Mouse (Mus musculus): ENCODE measurements around the gene Ttc13. TPM values are rescaled to one million over a fixed set of nuclear protein-coding genes. Genes with fewer than 3 reads are reported as not detected.
A peak's percentile ranks its signal among the peaks of the same experiment; 100 is the strongest.

Ttc13 gene
- total RNA-seq (2021): 10 to 100 TPM; 14.9 to 17.6 TPM

- intact Hi-C loops (cut with DNase I): no loop called here
- DNase-seq (ENCODE audit: low spot score): peak; percentile 93
Observed at GRCm38 (mm10) chr8:124721862-124722515, at the start of gene Ttc13, which contains the start of gene Arv1. Gene Ttc13, minus strand, starts transcription at chr8:124721983. Gene Arv1, plus strand, starts transcription at chr8:124722139.

DNA sequence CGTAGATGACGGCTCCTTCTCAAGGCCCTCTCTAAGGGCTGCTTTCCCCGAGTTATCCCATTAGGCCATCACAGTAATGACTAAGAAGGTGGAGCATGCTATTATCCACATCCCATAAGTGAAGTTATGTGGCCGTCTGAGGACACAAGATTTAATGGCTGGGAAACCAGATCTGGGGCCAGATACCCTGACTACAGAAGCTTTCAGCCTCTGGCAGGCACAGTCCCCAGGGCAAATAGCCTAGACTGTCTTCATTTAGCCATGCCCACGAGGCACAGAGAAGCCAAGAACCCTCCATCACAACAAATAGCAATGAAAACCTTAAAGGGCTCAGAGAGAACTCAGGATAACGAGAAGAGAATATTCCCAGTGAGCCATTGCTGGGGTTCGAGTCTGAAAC is 41.3 kb upstream of the Ttc13 start:
- intact Hi-C loops (cut with DNase I): no loop called here
- DNase-seq (ENCODE audit: low spot score): no peak

GRCm38 (mm10) chr8:124758544-124758943 is 36.8 kb upstream of the Ttc13 start:
- DNase-seq (ENCODE audit: low spot score): no peak
- intact Hi-C loops (cut with DNase I): no loop called here

GRCm38 (mm10) chr8:124756601-124757000 is 34.8 kb upstream of the Ttc13 start:
- intact Hi-C loops (cut with DNase I): no loop called here
- DNase-seq (ENCODE audit: low spot score): no peak

- no peak for DNase-seq (ENCODE audit: low spot score)
- intact Hi-C loops (cut with DNase I): no loop called here
Observed at GRCm38 (mm10) chr8:124756153-124756552, 34.4 kb upstream of the Ttc13 start.

GRCm38 (mm10) chr8:124755481-124755880 is 33.7 kb upstream of the Ttc13 start:
- DNase-seq (ENCODE audit: low spot score): no peak
- intact Hi-C loops (cut with DNase I): no loop called here

DNA sequence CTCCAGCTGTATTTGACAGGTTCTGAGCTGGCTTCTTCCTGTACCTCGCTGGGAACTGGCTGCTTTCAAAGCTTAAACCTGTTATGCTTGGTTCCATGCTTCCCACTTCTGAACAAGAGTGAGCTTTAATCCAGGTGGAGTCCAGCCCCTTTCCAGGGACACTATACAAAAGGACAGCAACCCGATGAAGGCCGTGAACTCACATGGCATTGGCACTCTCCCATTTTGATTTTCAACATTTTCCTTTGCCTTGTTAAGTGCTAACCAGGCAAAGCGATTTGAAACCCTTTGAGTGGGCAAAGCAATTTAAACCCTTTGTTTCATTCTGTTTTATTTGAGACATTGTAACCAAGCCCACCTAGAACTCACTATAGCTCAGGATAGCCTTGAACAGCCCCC is 33.0 kb upstream of the Ttc13 start:
- DNase-seq (ENCODE audit: low spot score): no peak
- intact Hi-C loops (cut with DNase I): no loop called here

- no peak for DNase-seq (ENCODE audit: low spot score)
- intact Hi-C loops (cut with DNase I): no loop called here
Observed at GRCm38 (mm10) chr8:124754101-124754791, 32.5 kb upstream of the Ttc13 start.

GRCm38 (mm10) chr8:124752325-124752862 is 30.6 kb upstream of the Ttc13 start:
- no peak for DNase-seq (ENCODE audit: low spot score)
- intact Hi-C loops (cut with DNase I): no loop called here

DNA sequence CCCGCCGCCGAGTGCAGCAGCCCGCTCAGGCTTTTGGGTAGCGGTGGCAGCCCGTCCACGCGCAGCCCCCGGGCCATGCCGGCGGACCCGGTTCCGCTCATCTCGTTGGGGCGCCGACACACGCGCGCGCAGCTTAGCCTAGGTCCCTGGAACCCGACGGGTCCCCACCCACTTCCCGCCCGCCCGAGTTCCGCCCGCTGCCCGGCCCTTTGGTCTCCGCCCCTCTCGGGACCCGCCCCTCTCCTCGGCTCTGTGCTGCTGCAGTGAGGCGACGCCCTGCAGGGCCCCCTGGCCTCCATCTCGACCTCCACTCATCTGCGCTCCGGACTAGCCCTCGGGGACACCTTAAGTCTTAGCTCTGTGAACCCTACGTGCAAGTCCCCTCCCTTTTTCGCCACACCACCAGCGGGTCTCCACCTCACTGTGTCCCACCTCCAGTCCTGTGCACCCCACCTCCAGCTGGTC is 30.0 kb upstream of the Ttc13 start, which contains the start of gene Fam89a:
Gene Fam89a, minus strand, starts transcription at position 124 of the 465 bp plus-strand sequence.
- DNase-seq (ENCODE audit: low spot score): peak; percentile 10
- intact Hi-C loops (cut with DNase I): no loop called here

- DNase-seq (ENCODE audit: low spot score): peak; percentile 4
- intact Hi-C loops (cut with DNase I): no loop called here
Observed at GRCm38 (mm10) chr8:124751191-124751590, 29.4 kb upstream of the Ttc13 start.

DNA sequence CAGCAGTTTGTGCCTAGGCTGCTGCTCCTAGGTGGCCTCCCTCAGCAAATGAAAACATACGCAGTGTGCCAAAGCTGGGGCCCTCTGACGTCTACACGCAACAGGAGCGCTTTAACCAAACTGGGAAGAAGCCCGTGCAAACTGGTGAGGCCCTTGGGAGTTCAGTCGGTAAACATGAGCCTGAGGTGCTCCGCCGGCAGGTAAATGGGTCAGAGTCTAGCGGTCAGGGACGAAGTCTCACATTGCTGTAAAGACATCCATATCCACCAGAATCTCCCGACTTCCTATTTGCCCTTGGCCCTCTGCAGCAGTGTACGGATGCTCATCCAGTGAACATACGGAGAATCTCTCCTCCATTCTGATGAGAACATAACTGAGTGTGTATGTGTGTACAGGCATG is 24.9 kb upstream of the Ttc13 start:
- intact Hi-C loops (cut with DNase I): no loop called here
- DNase-seq (ENCODE audit: low spot score): no peak

DNA sequence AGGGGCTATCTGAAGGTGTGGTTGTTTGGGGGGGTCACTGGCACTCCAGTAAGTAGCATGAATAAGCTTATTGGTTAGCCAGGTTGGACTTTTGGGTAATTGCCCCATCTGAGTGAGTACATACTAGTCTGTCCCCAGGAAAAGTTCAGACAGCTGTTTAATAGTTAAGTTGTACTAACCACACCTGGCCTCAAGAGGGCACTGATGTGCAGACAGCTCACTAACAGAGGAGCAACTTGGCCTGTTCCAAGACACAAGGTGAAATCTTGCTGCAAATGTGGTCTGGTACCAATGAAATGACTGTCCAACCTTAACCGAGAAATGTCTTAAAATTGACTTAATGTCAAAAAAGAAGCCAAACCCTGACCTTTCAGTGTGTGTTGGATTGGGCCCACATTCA is 17.5 kb upstream of the Ttc13 start:
- DNase-seq (ENCODE audit: low spot score): no peak
- intact Hi-C loops (cut with DNase I): loop anchor here (5.0 kb wide), 1 partner anchor 88 kb away; no protein-coding TSS in a partner anchor

GRCm38 (mm10) chr8:124735371-124735911 is 13.7 kb upstream of the Ttc13 start:
- no peak for DNase-seq (ENCODE audit: low spot score)
- intact Hi-C loops (cut with DNase I): loop anchor here (5.0 kb wide), 1 partner anchor 92 kb away; no protein-coding TSS in a partner anchor

- intact Hi-C loops (cut with DNase I): no loop called here
- no peak for DNase-seq (ENCODE audit: low spot score)
Observed at GRCm38 (mm10) chr8:124732828-124733227, 11.0 kb upstream of the Ttc13 start.

- intact Hi-C loops (cut with DNase I): no loop called here
- DNase-seq (ENCODE audit: low spot score): no peak
Observed at GRCm38 (mm10) chr8:124724301-124724700, 2.5 kb upstream of the Ttc13 start.

GRCm38 (mm10) chr8:124720938-124721861 is 583 bp downstream of the Ttc13 start:
- intact Hi-C loops (cut with DNase I): no loop called here

GRCm38 (mm10) chr8:124720133-124720532 is 1.6 kb downstream of the Ttc13 start:
- intact Hi-C loops (cut with DNase I): no loop called here
- no peak for DNase-seq (ENCODE audit: low spot score)

More at GRCm38 (mm10) chr8:124720938-124721861, 583 bp downstream of the Ttc13 start:
- peak; percentile 3 for DNase-seq (ENCODE audit: low spot score)

- intact Hi-C loops (cut with DNase I): no loop called here
- no peak for DNase-seq (ENCODE audit: low spot score)
Observed at GRCm38 (mm10) chr8:124715736-124716135, 6.0 kb downstream of the Ttc13 start.

DNA sequence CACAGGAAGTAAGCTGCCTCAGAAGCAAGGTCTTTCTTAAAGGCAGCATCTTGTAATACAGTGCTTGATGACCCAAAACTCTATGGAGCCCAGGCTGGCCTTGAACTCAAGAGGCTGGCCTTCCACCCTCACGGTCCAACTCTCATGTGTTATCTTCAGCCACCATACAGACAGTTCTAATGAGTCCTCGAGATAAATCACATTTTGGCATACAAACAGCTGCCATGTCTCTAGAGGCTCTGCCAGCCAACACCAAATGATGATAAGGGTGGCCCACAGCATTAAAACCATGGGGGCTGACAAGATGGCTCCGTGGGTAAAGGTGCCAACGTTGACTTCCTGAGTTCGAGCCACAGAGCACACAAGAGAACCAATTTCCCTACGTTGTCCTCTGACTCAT is 8.6 kb downstream of the Ttc13 start:
- intact Hi-C loops (cut with DNase I): no loop called here
- no peak for DNase-seq (ENCODE audit: low spot score)
